Mouse (Mus musculus): Measurements from ENCODE around the gene Fyb2.

GRCm38 (mm10) chr4:105001736-105002135, 88.5 kb downstream of the Fyb2 start:
- TF ChIP-seq CTCF (IDR thresholded peaks at IDR 0.05; ENCODE audit: low read depth, low read length), result no peak
- TF ChIP-seq POLR2A (IDR thresholded peaks at IDR 0.05; ENCODE audit: borderline replicate concordance, low read depth, low read length), result no peak
